Mouse (Mus musculus) hindbrain, embryonic 10.5 days (tissue): ENCODE measurements at regions not wholly inside any gene's neighbourhood (a gene's known extent, or its start where the extent isn't known, plus 50 kb on each side); places are given as distances from the start of the nearest gene placed in this dataset.
"Not testable (repeated sequence)": the region's sequence is repeated elsewhere in the genome, so short reads cannot be mapped to it uniquely, and the experiment has no call there.

Experiments used
- DNase-seq: peaks from one replicate; pipeline ENCODE4 v3.0.0-alpha.2; 2017; ENCODE audit warnings: low spot score
- H3K27ac ChIP-seq: fragments of 300-500 bp; sonication (generic); 2 replicates; pipeline ENCODE4 v1.5.1; 2016; ENCODE audit warnings: mild to moderate bottlenecking, moderate library complexity
- H3K27me3 ChIP-seq: fragments of 300-500 bp; sonication (generic); 2 replicates; pipeline ENCODE4 v1.6.1; 2016; ENCODE audit warnings: mild to moderate bottlenecking; ENCODE audit not compliant: poor library complexity, insufficient read depth, severe bottlenecking
- H3K36me3 ChIP-seq: fragments of 300-500 bp; sonication (generic); 2 replicates; pipeline ENCODE4 v1.6.1; 2016; ENCODE audit warnings: mild to moderate bottlenecking, moderate library complexity
- H3K4me1 ChIP-seq: fragments of 300-500 bp; sonication (generic); replicated peaks from 2 replicates; pipeline ENCODE4 v1.6.1; 2016; ENCODE audit warnings: mild to moderate bottlenecking
- H3K4me3 ChIP-seq: fragments of 300-500 bp; sonication (generic); 2 replicates; pipeline ENCODE4 v1.5.1; 2016; ENCODE audit warnings: mild to moderate bottlenecking, moderate library complexity
- H3K9me3 ChIP-seq: fragments of 300-500 bp; sonication (generic); 2 replicates; pipeline ENCODE4 v1.6.1; 2016; ENCODE audit warnings: mild to moderate bottlenecking, moderate library complexity
- WGBS: fragments of 180-500 bp; shearing (Covaris S2); methylation state at CpG from one replicate; pipeline ENCODE4 v1.1.7; 2016; 5-methylcytosine and 5-hydroxymethylcytosine counted together

DNA sequence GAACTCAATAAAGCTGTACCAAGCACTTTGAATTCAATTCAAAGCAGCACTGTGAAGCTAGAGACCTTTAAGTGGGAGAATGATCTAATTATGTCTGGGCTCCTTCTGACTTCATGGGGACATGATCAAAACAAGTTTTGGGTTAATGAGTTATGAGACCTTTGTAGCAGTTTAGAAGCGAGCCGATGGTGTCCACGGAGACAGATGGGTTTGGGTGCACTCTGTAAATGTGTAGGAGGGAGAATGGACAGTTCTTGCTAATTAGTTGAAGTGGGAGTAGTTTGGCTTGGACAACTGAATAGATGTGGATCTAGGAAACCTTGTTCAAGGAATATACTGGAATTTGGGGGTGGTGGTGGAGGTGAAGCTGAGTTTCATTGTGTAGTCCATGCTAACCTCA is 186.3 kb upstream of the Cldn34b3 start:
- DNase-seq: no peak
- Histone ChIP-seq H3K27ac (no peak overlapping the region), H3K9me3 (no peaks in the 10 kb centered on the region), H3K4me1 (no peaks in the 10 kb centered on the region), H3K4me3 (no peak overlapping the region), H3K27me3 (no peaks in the 10 kb centered on the region), H3K36me3 (no peaks in the 10 kb centered on the region)
- 79% methylated on average over 3 of the region's 3 CpGs for WGBS

GRCm38 (mm10) chrX:76082670-76083069 is 181.4 kb upstream of the Cldn34b3 start:
- DNase-seq: no peak
- Histone ChIP-seq H3K9me3 (no peaks in the 10 kb centered on the region), H3K36me3 (no peaks in the 10 kb centered on the region), H3K4me1 (no peaks in the 10 kb centered on the region), H3K27me3 (no peaks in the 10 kb centered on the region), H3K4me3 (no peak overlapping the region), H3K27ac (no peak overlapping the region)
- 81% methylated on average over 4 of the region's 4 CpGs for WGBS

DNA sequence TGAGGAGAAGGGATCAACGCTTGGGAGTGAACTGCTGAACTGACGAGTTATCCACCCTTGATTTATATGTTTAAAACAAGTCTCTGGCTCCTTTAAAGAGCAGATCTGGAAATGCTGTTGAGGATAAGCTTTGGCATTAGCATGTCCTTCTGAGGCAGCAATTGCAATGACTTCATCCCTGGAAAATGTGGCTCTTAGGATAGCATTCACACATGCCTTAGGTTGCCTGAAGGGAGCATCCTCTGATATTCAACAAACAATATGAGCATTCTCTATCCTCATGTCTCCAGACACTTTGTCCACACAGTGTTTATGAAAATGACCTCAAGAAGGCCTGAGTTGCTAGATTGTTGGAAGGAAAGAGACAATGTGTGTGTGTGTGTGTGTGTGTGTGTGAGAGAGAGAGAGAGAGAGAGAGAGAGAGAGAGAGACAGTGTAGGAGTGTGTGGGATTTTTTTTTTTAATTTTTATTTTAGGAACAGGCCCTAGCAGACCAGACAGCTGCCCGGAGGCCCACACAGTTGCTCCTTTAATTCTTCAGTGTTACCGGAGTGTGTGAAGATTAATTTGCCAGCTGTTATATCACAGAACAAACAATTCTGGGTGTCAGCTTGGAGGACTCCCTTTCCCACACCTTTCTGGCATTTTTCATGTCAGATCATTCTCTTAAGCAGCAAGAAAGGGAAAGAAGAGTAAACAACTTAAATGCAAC is 153.2 kb upstream of the Cldn34b3 start:
- no peak for DNase-seq
- 78% methylated on average over 4 of the region's 4 CpGs for WGBS
- no peaks in the 10 kb centered on the region for H3K4me1 ChIP-seq
- no peaks in the 10 kb centered on the region for H3K9me3 ChIP-seq
- no peak overlapping the region for H3K27ac ChIP-seq
- no peaks in the 10 kb centered on the region for H3K36me3 ChIP-seq
- no peaks in the 10 kb centered on the region for H3K27me3 ChIP-seq
- no peak overlapping the region for H3K4me3 ChIP-seq

- H3K4me3 ChIP-seq: no peak overlapping the region
- H3K4me1 ChIP-seq: no peaks in the 10 kb centered on the region
- no peaks in the 10 kb centered on the region for H3K9me3 ChIP-seq
- H3K27ac ChIP-seq: no peak overlapping the region
- no peaks in the 10 kb centered on the region for H3K27me3 ChIP-seq
- H3K36me3 ChIP-seq: no peaks in the 10 kb centered on the region
- DNase-seq: no peak
- 33% methylated on average over 1 of the region's 1 CpGs for WGBS
Measured at GRCm38 (mm10) chrX:76116086-76116485, 148.0 kb upstream of the Cldn34b3 start.

DNA sequence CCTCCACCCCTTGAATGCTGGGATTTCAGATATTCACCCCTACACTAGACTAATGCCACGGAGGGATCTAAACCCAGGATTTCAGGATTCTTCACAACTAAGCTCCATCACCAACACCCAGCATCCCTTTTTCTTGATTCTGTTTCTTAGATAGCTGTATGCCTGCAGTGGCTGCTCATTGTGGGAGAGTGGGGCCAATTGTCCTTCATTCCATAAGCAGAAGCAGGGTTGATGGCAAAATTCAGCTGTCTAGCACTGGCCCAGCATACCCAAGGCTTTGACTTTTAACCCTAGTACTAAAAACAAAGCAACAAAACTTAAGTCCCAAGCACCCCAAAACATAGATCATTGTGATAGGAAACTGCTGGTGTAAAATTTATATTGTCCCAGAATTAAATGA is 147.5 kb upstream of the Cldn34b3 start:
- WGBS: 94% methylated on average over 1 of the region's 1 CpGs
- H3K9me3 ChIP-seq: no peaks in the 10 kb centered on the region
- H3K4me1 ChIP-seq: no peaks in the 10 kb centered on the region
- no peaks in the 10 kb centered on the region for H3K36me3 ChIP-seq
- no peak for DNase-seq
- H3K4me3 ChIP-seq: no peak overlapping the region
- no peak overlapping the region for H3K27ac ChIP-seq
- H3K27me3 ChIP-seq: no peaks in the 10 kb centered on the region

DNA sequence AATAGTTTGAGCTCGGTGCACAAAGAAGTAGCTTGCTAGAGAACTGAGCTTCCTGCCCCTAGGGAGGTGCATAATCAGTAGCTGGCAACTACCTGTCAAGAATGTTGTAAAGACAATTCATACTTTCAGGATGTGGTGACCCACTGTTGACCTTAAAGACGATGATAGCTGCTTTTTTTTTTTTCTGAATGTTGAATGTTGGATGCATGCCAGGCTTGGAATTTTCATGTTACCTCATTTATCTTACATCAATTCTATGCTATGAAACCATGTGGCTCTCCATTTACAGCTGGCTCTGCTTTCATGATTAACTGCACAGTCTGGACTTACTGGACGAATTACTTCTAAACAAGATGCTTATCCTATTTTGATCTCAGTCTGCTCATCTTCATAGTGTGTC is 143.2 kb upstream of the Cldn34b3 start:
- Histone ChIP-seq H3K9me3 (no peaks in the 10 kb centered on the region), H3K4me1 (no peaks in the 10 kb centered on the region), H3K4me3 (no peak overlapping the region), H3K27me3 (no peaks in the 10 kb centered on the region), H3K27ac (no peak overlapping the region), H3K36me3 (no peaks in the 10 kb centered on the region)
- WGBS: 54% methylated on average over 3 of the region's 3 CpGs
- no peak for DNase-seq

DNA sequence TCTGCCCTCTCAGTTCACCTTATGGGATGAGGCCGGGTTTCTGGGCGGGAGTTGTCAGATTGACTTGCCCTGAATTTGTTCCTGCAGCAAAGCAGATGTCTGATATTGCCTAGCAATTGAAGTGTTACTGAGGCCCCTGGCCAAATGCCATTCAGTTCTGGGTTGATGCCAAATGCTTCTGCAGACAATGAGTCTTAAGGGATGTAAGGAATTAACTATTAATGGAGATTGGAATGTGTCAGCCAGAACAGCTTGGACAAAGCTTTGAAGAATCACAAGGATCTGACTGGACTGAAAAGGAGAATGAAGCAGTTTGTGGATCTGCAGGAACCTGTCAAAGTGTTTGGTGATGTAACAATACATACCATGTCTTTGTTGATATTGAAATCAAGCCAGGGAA is 140.7 kb upstream of the Cldn34b3 start:
- H3K36me3 ChIP-seq: no peaks in the 10 kb centered on the region
- no peaks in the 10 kb centered on the region for H3K9me3 ChIP-seq
- no peaks in the 10 kb centered on the region for H3K27me3 ChIP-seq
- H3K4me1 ChIP-seq: no peaks in the 10 kb centered on the region
- no peak overlapping the region for H3K27ac ChIP-seq
- no peak overlapping the region for H3K4me3 ChIP-seq
- no peak for DNase-seq
- WGBS: 59% methylated on average over 2 of the region's 2 CpGs

- no peak for DNase-seq
- WGBS: 53% methylated on average over 2 of the region's 2 CpGs
Measured at GRCm38 (mm10) chrX:76137729-76138128, 126.4 kb upstream of the Cldn34b3 start.

DNA sequence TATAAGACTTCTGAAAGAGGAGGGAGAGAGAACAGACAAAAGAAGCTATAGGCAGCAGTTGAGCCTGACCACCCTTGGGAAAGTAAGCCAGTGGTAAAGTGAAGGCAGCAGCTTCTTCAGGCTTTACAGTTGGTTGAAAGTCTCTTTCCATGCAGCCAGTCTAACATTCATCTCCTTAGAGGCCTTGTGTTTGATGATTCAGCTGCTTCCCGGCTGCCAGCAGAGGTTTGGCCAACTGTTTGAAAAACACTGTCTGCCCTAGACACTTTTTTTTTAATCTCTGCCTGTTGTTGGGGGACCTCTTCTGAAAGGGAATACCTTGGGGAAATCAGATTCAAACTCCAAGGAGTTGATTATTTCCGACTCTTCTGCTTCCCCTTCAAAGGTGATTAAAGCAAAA is 123.1 kb upstream of the Cldn34b3 start:
- no peaks in the 10 kb centered on the region for H3K36me3 ChIP-seq
- H3K4me3 ChIP-seq: no peak overlapping the region
- no peaks in the 10 kb centered on the region for H3K4me1 ChIP-seq
- WGBS: 79% methylated on average over 2 of the region's 2 CpGs
- no peaks in the 10 kb centered on the region for H3K27me3 ChIP-seq
- no peaks in the 10 kb centered on the region for H3K9me3 ChIP-seq
- DNase-seq: no peak
- H3K27ac ChIP-seq: no peak overlapping the region

More at GRCm38 (mm10) chrX:76137729-76138128, 126.4 kb upstream of the Cldn34b3 start:
- Histone ChIP-seq H3K27me3 (no peaks in the 10 kb centered on the region), H3K9me3 (no peaks in the 10 kb centered on the region), H3K4me1 (no peaks in the 10 kb centered on the region), H3K4me3 (no peak overlapping the region), H3K27ac (no peak overlapping the region), H3K36me3 (no peaks in the 10 kb centered on the region)

DNA sequence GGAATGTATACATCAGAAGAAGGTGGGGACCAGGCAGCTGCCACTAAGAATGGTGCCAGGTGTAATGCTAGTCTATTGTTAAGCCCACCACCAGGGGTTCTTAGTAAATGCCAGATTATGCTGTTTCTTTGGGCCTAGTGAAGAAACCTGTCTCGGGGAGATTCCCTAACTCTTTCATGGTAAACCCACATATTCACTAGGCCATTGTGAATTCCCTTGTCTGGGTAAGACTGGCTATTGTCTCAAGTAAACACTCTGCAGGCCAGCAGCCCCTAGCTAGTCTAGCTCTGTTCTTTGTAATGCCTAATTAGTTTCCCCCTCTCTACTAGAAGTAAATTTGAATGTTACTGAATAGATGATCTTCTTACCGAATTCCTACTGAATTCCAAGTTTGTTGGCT is 89.3 kb upstream of the Cldn34b3 start:
- not testable (repeated sequence) for H3K4me1 ChIP-seq, H3K4me3 ChIP-seq, DNase-seq, H3K36me3 ChIP-seq, H3K27ac ChIP-seq, H3K27me3 ChIP-seq, H3K9me3 ChIP-seq
- 55% methylated on average over 2 of the region's 2 CpGs for WGBS

GRCm38 (mm10) chrX:76181446-76182148 is 82.5 kb upstream of the Cldn34b3 start:
- WGBS: 86% methylated on average over 4 of the region's 4 CpGs
- no peak for DNase-seq
- Histone ChIP-seq H3K27me3 (no peaks in the 10 kb centered on the region), H3K4me3 (no peak overlapping the region), H3K4me1 (no peaks in the 10 kb centered on the region), H3K9me3 (no peaks in the 10 kb centered on the region), H3K27ac (no peak overlapping the region), H3K36me3 (no peaks in the 10 kb centered on the region)

DNA sequence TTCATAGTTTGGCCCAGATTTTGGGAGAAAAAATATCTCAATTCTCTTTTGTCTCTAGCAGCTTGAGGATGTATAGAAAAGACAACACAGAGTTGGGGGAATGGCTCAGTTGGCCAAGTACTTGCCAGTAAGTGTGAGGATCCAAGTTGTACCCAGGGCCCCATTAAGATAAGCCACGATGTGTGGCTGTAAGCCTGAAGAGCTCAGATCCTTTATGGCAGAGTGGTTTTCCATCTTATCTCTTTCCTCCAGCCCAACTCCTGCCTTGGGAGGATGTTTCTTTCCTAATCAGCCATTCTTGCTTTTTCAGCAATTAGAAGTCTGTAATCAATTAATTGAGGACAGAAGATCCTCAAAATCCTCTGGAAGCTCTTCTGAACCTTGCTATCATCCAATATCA is 63.5 kb upstream of the Cldn34b3 start:
- no peak for DNase-seq
- no peaks in the 10 kb centered on the region for H3K4me1 ChIP-seq
- no peak overlapping the region for H3K4me3 ChIP-seq
- no peaks in the 10 kb centered on the region for H3K9me3 ChIP-seq
- WGBS: 82% methylated on average over 1 of the region's 1 CpGs
- no peak overlapping the region for H3K27ac ChIP-seq
- H3K36me3 ChIP-seq: no peaks in the 10 kb centered on the region
- no peaks in the 10 kb centered on the region for H3K27me3 ChIP-seq

GRCm38 (mm10) chrX:76201366-76201765 is 62.7 kb upstream of the Cldn34b3 start:
- Histone ChIP-seq H3K4me1 (no peaks in the 10 kb centered on the region), H3K27ac (no peak overlapping the region), H3K9me3 (no peaks in the 10 kb centered on the region), H3K27me3 (no peaks in the 10 kb centered on the region), H3K36me3 (no peaks in the 10 kb centered on the region), H3K4me3 (no peak overlapping the region)
- DNase-seq: peak; percentile 16
- 19% methylated on average over 4 of the region's 4 CpGs for WGBS
